Mouse (Mus musculus) hindbrain, embryonic 13.5 days (tissue): ENCODE measurements at regions not wholly inside any gene's neighbourhood (a gene's known extent, or its start where the extent isn't known, plus 50 kb on each side); places are given as distances from the start of the nearest gene placed in this dataset.

Experiments used
- ATAC-seq: fragments of 200-750 bp; cut with Nextera tagmentation; 2 replicates; pipeline ENCODE4 v1.8.0; 2017; ENCODE audit warnings: moderate TSS enrichment; ENCODE audit not compliant: low FRiP score
- H3K27ac ChIP-seq: fragments of 300-500 bp; sonication (generic); 2 replicates; pipeline ENCODE4 v1.5.1; 2015; ENCODE audit warnings: inconsistent platforms, mild to moderate bottlenecking, moderate library complexity
- H3K27me3 ChIP-seq: fragments of 300-500 bp; sonication (generic); 2 replicates; pipeline ENCODE4 v1.6.1; 2015; ENCODE audit warnings: mild to moderate bottlenecking, inconsistent platforms
- H3K36me3 ChIP-seq: fragments of 300-500 bp; sonication (generic); 2 replicates; pipeline ENCODE4 v1.6.1; 2015; ENCODE audit warnings: mild to moderate bottlenecking, inconsistent platforms
- H3K4me1 ChIP-seq: fragments of 300-500 bp; sonication (generic); replicated peaks from 2 replicates; pipeline ENCODE4 v1.6.1; 2015; ENCODE audit warnings: inconsistent platforms
- H3K4me2 ChIP-seq: fragments of 300-500 bp; sonication (generic); 2 replicates; pipeline ENCODE4 v1.6.1; 2015; ENCODE audit warnings: inconsistent platforms, mild to moderate bottlenecking, moderate library complexity
- H3K4me3 ChIP-seq: fragments of 300-500 bp; sonication (generic); 2 replicates; pipeline ENCODE4 v1.5.1; 2015; ENCODE audit warnings: mild to moderate bottlenecking, inconsistent platforms
- H3K9ac ChIP-seq: fragments of 300-500 bp; sonication (generic); 2 replicates; pipeline ENCODE4 v1.6.1; 2015; ENCODE audit warnings: mild to moderate bottlenecking, inconsistent platforms
- H3K9me3 ChIP-seq: fragments of 300-500 bp; sonication (generic); 2 replicates; pipeline ENCODE4 v1.6.1; 2016; ENCODE audit warnings: inconsistent platforms
- WGBS: fragments of 180-500 bp; shearing (Covaris S2); methylation state at CpG from one replicate; pipeline ENCODE4 v1.1.7; 2015; 5-methylcytosine and 5-hydroxymethylcytosine counted together

DNA sequence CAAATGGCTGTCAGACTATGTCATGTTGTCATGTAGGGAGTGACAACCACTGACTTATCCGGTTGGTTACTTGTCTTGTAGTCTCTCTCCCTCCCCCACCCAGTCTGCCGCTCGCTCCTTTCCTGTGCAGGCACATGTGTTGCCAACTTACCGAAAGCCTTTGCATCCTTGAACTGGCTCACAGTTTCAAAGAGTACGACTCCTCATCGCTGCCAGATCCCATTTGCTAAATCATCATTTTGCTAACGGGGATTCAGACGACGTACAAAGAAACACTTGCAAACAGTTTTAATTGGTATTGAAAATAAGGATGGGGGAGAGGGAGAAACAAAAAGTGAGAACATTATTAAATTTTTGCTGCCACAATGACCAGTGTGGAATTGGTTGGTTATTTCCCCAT lies 582.7 kb downstream of the Vrk1 start:
- Histone ChIP-seq H3K4me3 (no peak overlapping the region), H3K4me2 (no peak overlapping the region), H3K27ac (no peak overlapping the region), H3K9ac (no peak overlapping the region), H3K27me3 (no peaks in the 10 kb centered on the region), H3K9me3 (no peaks in the 10 kb centered on the region), H3K36me3 (no peaks in the 10 kb centered on the region), H3K4me1 (peaks cover 5% of the 10 kb centered on the region; the same call in 1 of the 2 replicates)
- WGBS, result 85% methylated on average over 9 of the region's 9 CpGs
- no peak for ATAC-seq

DNA sequence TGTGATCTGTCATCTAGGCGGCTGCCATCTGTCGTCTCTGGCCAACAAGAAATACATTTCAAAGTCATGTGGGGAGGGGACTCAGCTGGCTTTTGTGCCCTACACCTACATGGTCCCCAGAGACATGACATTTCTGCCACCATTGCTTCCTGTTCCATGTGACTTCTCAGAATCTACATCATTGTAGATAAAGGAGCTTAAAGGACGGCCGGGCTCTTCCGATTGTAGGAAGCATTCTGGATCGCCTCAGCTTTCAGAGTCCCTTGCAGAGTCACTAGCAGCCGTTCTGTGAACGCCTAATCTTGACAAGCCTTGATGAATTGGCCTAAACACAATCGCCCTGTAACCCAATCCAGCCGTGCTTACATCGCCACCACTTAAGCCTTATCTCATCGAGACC lies 587.6 kb downstream of the Vrk1 start:
- no peak overlapping the region for H3K4me2 ChIP-seq
- H3K9me3 ChIP-seq, result no peaks in the 10 kb centered on the region
- H3K9ac ChIP-seq, result no peak overlapping the region
- H3K36me3 ChIP-seq, result no peaks in the 10 kb centered on the region
- H3K4me1 ChIP-seq, result peaks cover 9% of the 10 kb centered on the region; the same call in 1 of the 2 replicates
- WGBS, result 21% methylated on average over 12 of the region's 12 CpGs
- 0 out of 2 replicates have a peak overlapping the region, but pooled peaks have one; percentile 25 for H3K27ac ChIP-seq
- no peak overlapping the region for H3K4me3 ChIP-seq
- H3K27me3 ChIP-seq, result no peaks in the 10 kb centered on the region
- no peak for ATAC-seq

DNA sequence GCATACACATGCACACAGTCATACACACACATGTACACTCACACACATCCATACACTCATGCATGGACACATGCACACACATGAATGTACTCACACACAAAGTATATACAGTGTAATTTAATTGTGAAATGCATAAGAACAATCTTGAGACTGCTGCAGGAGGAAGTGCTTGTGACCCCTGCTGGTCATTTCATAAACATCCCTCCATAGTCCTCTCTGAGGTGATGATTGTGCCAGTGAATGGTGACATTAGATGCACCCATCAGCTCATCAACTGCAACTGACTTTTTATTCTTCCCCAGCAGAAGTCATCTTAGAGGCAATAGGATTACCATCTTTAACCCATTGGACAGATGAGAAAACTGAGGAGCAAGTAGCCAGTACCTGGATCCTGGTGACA lies 597.2 kb downstream of the Vrk1 start:
- H3K9me3 ChIP-seq, result no peaks in the 10 kb centered on the region
- peaks cover 12% of the 10 kb centered on the region for H3K4me1 ChIP-seq
- no peaks in the 10 kb centered on the region for H3K36me3 ChIP-seq
- no peak overlapping the region for H3K4me3 ChIP-seq
- H3K9ac ChIP-seq, result no peak overlapping the region
- H3K27me3 ChIP-seq, result no peaks in the 10 kb centered on the region
- peak overlapping the region; percentile 45 for H3K27ac ChIP-seq
- no peak overlapping the region for H3K4me2 ChIP-seq
- no peak for ATAC-seq

DNA sequence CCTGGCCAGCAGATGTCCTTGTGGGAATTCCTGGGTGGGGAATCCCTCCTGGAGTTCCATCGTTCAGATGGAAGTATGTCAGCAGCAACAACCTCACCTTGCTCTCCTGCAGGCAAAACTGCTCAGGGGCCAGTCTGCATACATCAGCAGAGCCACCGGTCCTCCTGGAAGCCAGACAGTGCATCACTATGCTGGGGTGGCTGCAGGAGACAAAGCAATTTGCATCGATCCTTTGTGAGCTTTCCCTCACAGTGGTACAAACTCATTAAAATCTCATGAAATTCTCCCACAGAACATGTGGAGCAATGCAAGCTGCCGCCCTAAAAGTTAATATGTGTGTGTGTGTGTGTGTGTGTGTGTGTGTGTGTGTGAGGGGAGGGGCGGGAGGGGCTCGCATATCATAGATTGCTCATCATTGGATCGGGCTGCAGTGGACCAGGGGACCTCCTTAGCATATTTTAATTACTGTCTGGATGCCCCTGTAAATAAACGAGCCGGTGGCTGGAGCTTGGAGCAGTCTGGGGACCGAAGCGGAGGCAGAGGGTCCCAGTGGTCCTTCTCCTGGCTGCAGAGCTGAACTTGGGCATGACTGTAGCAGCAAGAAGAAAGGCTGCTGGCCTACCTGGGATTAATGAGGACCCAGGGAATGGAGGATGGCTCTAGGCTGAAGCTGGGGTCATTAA lies 597.8 kb downstream of the Vrk1 start:
- H3K36me3 ChIP-seq, result no peaks in the 10 kb centered on the region
- no peak overlapping the region for H3K9ac ChIP-seq
- WGBS, result 27% methylated on average over 9 of the region's 11 CpGs
- H3K27me3 ChIP-seq, result no peaks in the 10 kb centered on the region
- peak; percentile 36; the same call in 1 of the 2 replicates for ATAC-seq
- H3K27ac ChIP-seq, result peak overlapping the region; percentile 45
- H3K4me1 ChIP-seq, result peaks cover 12% of the 10 kb centered on the region
- H3K9me3 ChIP-seq, result no peaks in the 10 kb centered on the region
- no peak overlapping the region for H3K4me3 ChIP-seq
- no peak overlapping the region for H3K4me2 ChIP-seq

DNA sequence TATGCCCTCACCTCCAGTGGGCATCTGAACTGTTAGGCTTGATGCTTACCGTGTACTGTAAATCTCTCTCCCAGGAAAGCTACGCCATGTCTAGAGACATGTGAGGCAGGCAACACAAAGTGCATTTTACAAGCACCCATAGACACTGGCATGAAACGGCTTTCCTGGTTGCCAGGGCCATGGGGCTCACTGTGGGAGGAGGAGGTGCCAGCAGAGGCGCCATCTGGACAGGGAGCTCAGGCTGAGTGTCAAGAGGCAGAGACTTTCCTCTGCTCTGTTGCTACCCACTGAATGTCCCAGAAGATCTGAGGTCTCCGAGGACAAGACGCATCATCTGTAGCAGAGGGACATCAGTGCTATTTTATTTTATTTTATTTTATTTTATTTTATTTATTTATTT lies 608.7 kb downstream of the Vrk1 start:
- no peaks in the 10 kb centered on the region for H3K27me3 ChIP-seq
- no peaks in the 10 kb centered on the region for H3K9me3 ChIP-seq
- H3K4me3 ChIP-seq, result no peak overlapping the region
- 0 out of 2 replicates have a peak, but pooled peaks cover under 1% of the 10 kb centered on the region for H3K4me1 ChIP-seq
- no peak overlapping the region for H3K9ac ChIP-seq
- WGBS, result 93% methylated on average over 6 of the region's 6 CpGs
- no peaks in the 10 kb centered on the region for H3K36me3 ChIP-seq
- no peak overlapping the region for H3K4me2 ChIP-seq
- ATAC-seq, result no peak
- H3K27ac ChIP-seq, result no peak overlapping the region

DNA sequence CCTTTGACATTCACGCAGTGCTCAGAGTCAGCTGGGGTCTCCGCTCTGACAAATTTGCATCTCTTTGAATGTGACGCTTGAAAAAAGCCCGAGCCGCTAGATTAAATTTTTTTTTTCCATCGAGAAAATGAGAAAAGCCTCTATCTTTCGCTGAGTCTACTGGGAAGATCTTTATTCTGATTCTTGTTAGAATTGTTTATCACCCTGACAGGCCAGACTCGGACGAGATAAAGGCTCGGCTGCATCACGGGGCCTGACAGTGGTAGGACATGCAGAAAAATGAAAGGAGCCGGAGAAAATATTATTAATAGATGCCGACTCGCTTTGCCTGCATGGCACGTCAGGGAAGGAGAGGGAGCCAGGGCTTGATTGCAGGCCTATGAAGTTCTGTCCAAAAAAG lies 616.8 kb downstream of the Vrk1 start:
- WGBS, result 30% methylated on average over 15 of the region's 15 CpGs
- Histone ChIP-seq H3K27ac (no peak overlapping the region), H3K4me2 (no peak overlapping the region), H3K27me3 (no peaks in the 10 kb centered on the region), H3K9me3 (no peaks in the 10 kb centered on the region), H3K36me3 (no peaks in the 10 kb centered on the region), H3K9ac (no peak overlapping the region), H3K4me1 (no peaks in the 10 kb centered on the region), H3K4me3 (no peak overlapping the region)
- no peak for ATAC-seq

DNA sequence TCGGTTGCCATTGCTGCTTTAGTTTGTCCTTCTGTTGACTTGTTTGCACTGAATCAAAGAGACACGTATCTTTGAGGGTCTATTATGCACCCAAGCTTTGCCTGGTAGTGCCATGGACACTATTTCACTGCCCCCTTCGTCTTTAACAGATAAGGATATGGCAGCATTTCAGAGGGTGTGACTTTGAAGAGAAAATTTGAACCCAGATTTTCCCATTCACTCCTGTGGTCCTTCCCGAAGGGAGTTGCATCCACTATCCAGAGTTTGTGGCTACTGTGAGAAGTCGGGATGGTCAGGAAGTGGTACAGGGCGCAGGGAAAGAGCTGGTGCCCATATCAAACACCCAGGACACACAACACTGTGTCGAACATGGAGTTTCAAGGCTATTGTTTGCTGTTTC lies 622.5 kb downstream of the Vrk1 start:
- Histone ChIP-seq H3K9me3 (no peaks in the 10 kb centered on the region), H3K27me3 (no peaks in the 10 kb centered on the region), H3K4me2 (no peak overlapping the region), H3K4me3 (no peak overlapping the region), H3K4me1 (no peaks in the 10 kb centered on the region), H3K9ac (no peak overlapping the region), H3K27ac (no peak overlapping the region), H3K36me3 (no peaks in the 10 kb centered on the region)
- 91% methylated on average over 7 of the region's 7 CpGs for WGBS
- ATAC-seq, result no peak

DNA sequence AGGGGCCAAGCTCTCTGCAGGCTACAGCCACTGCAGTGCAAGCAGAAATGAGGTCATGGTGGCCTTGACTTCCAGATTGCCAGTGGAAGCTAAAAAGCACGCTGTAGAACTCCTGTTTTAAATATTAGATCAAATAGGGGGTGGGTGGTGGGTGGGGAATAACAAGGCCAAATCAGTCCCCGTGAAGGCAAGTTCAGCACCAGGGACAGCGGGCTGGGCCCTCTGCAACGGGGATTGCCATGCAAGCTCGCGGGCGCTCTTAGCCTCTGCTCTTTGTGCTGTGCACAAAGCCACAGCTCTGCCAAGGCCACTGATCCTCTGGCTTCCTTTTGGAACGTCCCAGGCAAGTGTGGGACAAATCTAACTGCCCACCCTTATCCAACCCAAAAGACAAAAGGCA lies 623.1 kb downstream of the Vrk1 start:
- H3K27ac ChIP-seq, result no peak overlapping the region
- H3K9ac ChIP-seq, result no peak overlapping the region
- no peak overlapping the region for H3K4me3 ChIP-seq
- H3K4me1 ChIP-seq, result no peaks in the 10 kb centered on the region
- no peaks in the 10 kb centered on the region for H3K9me3 ChIP-seq
- ATAC-seq, result no peak
- 11% methylated on average over 8 of the region's 8 CpGs for WGBS
- no peaks in the 10 kb centered on the region for H3K27me3 ChIP-seq
- no peak overlapping the region for H3K4me2 ChIP-seq
- no peaks in the 10 kb centered on the region for H3K36me3 ChIP-seq

DNA sequence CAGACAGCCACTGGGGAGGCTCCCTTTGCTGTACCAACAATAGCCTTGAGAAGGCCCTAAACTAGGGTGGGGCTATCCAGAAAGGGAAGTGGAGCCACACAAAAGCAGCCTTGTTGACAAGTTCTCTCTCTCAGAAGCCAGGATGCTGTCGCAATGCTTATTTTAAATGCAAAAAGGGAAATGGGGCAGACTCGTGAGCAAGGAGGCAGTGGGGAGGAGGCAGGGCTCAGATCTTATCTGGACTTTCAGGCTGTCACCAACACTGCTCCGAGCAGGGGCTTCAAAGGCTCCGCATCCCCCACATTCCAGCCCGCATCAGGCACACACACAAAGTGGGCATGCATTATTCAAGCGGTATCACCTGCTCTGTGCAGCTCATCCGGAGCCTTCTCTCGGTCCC lies 648.3 kb downstream of the Vrk1 start:
- Histone ChIP-seq H3K4me2 (no peak overlapping the region), H3K27ac (no peak overlapping the region), H3K4me1 (peaks cover 18% of the 10 kb centered on the region), H3K27me3 (no peaks in the 10 kb centered on the region), H3K4me3 (no peak overlapping the region), H3K36me3 (no peaks in the 10 kb centered on the region), H3K9ac (no peak overlapping the region), H3K9me3 (no peaks in the 10 kb centered on the region)
- no peak for ATAC-seq
- 24% methylated on average over 8 of the region's 8 CpGs for WGBS

DNA sequence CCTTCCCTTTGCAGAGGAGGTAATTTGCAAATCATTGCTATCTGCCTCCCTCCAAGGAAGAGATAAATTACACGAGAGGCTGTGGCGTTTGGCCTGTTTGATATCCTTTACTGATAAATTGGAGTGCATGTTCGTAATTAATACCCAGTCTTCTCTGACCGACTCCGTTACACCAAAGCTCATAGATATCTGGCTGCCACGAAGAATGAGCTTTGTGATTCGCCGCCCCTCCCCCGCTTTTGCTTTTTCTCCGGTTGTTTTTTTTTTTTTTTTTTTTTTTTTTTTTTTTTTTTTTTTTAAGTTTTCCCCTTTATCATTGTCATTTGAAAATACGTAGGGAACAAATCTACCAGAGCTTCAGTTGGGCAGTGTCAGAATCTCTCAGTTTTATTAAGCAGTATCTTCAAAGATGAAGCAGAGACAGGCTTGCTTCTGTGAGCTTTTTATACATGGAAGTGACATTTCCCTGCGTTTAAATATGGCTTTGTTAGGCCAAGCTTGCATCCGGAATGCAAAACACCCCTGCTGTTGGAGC lies 663.3 kb downstream of the Vrk1 start:
- ATAC-seq, result no peak
- Histone ChIP-seq H3K36me3 (no peaks in the 10 kb centered on the region), H3K9me3 (no peaks in the 10 kb centered on the region), H3K4me1 (peaks cover 9% of the 10 kb centered on the region), H3K4me3 (no peak overlapping the region), H3K4me2 (peak overlapping the region; percentile 23; the same call in 1 of the 2 replicates), H3K27ac (peak overlapping the region; percentile 48; the same call in 1 of the 2 replicates), H3K9ac (0 out of 2 replicates have a peak overlapping the region, but pooled peaks have one; percentile 8), H3K27me3 (no peaks in the 10 kb centered on the region; the same call in 1 of the 2 replicates)
- WGBS, result 31% methylated on average over 13 of the region's 13 CpGs

DNA sequence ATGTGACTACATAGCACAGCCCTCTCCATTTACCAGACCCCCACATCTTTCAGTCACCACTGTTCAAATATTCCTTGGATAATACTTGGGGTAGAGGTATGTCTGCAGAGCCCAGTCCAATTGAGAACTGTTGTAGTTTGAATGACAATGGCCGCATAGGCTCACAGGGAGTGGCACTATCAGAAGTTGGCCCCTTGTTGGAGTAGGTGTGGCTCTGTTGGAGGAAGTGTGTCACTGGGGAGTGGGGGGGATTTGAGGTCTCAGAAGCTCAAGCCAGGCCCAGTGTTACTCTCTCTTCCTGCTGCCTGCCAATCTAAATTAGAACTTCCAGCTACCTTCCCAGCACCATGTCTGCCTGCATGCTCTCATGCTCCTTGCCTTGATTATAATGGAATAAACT lies 664.7 kb downstream of the Vrk1 start:
- Histone ChIP-seq H3K9ac (no peak overlapping the region), H3K36me3 (no peaks in the 10 kb centered on the region), H3K27ac (no peak overlapping the region), H3K9me3 (no peaks in the 10 kb centered on the region), H3K4me1 (peaks cover 13% of the 10 kb centered on the region), H3K4me3 (no peak overlapping the region), H3K27me3 (no peaks in the 10 kb centered on the region; the same call in 1 of the 2 replicates), H3K4me2 (no peak overlapping the region)
- WGBS, result 91% methylated on average over 1 of the region's 1 CpGs
- ATAC-seq, result no peak

DNA sequence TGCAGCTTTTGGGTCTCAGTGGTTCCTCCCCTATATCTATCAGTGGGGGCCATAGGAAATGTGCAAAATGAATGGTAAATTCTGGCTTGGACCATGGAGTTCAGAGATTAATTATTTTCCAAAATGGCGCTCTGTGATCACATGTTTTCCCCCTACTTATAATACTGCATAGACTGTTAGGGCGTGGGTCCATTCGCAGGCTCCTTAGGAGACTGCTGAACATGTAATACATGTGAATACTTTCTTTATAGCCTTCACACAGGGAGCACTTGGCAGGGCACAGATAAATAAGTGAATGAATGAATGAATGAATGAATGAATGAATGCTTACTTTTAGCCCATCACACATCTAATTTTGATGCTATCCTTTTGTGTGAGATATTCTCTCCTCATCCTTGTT lies 666.1 kb downstream of the Vrk1 start:
- H3K9me3 ChIP-seq, result no peaks in the 10 kb centered on the region
- no peaks in the 10 kb centered on the region; the same call in 1 of the 2 replicates for H3K27me3 ChIP-seq
- WGBS, result 95% methylated on average over 3 of the region's 3 CpGs
- H3K9ac ChIP-seq, result no peak overlapping the region
- no peak overlapping the region for H3K27ac ChIP-seq
- H3K36me3 ChIP-seq, result no peaks in the 10 kb centered on the region
- H3K4me1 ChIP-seq, result peaks cover 13% of the 10 kb centered on the region
- no peak overlapping the region for H3K4me2 ChIP-seq
- no peak overlapping the region for H3K4me3 ChIP-seq
- ATAC-seq, result no peak

DNA sequence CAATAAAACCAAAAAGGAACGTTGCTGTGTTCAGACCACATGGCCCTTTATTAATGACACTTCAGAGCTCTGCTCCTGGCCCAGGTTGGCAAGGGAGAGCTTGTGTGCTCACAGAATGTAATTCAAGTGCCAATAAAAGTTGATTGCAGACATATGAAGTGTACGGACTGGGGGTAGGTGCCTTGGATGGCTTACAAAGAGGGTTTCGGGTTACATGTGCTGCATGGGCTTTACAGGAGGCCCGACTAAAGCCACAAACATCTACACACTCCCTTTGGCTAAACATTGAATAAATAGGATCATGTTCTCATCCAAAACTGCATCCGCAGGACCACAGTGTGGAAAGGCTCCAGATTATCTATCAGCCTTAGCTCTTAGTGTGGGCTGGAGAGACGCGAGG lies 666.5 kb downstream of the Vrk1 start:
- no peaks in the 10 kb centered on the region for H3K9me3 ChIP-seq
- no peak overlapping the region for H3K27ac ChIP-seq
- H3K4me2 ChIP-seq, result no peak overlapping the region
- ATAC-seq, result no peak
- peaks cover 13% of the 10 kb centered on the region for H3K4me1 ChIP-seq
- H3K27me3 ChIP-seq, result no peaks in the 10 kb centered on the region; the same call in 1 of the 2 replicates
- no peak overlapping the region for H3K4me3 ChIP-seq
- no peaks in the 10 kb centered on the region for H3K36me3 ChIP-seq
- 77% methylated on average over 7 of the region's 7 CpGs for WGBS
- no peak overlapping the region for H3K9ac ChIP-seq
